Mouse (Mus musculus) spleen, adult 18-20 months (tissue): ENCODE results near the gene Nploc4.

Experiments
- DNase-seq, 2 experiments: peaks; one replicate each; pipeline ENCODE4 v3.0.0; 2022; ENCODE audit warnings: mixed read lengths in 2 of 2

Nploc4 gene

DNA sequence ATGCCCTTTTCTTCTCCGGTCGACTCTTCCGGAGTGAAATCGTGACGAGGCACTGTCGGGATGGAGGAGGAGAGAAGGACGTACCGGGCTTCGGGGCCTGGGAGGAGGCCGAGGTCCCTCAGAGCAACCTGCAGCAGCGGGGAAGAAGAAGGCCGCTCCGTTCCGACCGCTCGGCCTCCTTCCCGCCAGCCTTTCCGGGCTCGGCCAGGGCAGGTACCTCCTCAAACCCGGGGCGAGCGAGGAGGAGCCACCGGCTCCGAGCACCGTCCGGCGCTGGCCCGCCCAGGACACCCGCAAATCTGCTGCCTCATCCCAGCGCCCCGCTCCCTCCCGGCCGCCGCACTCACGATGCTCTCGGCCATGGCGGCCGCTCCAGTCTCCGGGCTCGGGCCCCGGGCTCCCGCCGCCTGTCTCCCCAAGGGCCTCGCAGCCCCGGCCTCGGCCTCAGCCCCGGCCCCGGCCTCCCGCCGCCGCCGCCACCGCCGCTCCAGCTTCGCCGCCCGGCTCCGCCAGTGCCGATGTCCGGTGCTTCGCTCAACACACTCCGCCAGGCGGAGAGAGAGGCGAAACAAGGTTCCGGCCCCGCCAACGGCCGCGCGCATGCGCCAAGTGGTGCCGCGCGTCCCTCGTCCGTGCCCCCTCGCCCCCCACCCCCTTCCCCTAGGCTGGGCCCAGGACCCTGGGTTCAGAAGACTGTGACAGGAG, at the start of gene Nploc4:
TSS of gene Nploc4 (minus strand) at position 557 of the 705 bp plus-strand sequence.
- peak; percentile 74 to 87 for DNase-seq

GRCm38 (mm10) chr11:120485251-120485650, 47.7 kb upstream of the Nploc4 start:
- DNase-seq: no peak

DNA sequence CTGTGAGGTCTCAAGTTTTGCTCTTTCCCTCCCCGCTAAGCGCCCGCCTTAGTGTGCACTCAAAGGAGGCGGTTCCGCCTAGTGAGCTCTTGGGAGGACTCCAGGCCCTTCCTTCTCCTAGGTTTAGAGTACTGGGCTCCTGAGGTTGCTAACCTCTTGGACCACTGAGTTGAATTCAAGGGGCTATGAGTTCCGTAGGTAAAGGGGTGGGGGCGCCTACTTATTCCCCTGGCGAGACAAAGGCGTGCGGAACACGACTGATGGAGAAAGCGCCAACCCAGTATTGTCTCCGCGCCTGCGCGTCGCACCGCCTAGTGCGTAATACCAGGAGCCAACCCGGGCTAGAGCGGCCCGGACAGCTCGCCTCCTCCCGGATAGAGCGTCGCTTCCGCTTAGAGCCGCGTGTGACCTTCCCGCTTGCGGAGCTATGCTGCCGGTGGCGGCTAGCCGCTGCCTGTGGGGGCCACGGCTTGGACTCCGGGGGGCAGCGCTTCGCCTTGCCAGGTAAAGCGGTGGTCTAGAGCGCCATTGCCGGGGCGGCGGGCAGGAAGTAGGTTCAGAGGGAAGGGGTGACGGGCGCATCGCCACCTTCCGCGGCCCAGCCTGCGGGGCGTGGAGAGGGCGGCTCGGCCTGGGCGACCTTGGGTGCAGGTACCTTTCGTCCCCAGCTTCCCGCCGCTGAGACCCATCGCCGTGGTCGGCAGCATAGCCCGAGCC, 46.9 kb upstream of the Nploc4 start, which contains the start of gene Mrpl12:
TSS of gene Mrpl12 (plus strand) at position 349 of the 717 bp plus-strand sequence.
- DNase-seq: peak; percentile 76 to 82

GRCm38 (mm10) chr11:120483448-120483934, 46.0 kb upstream of the Nploc4 start:
- DNase-seq: no peak

DNA sequence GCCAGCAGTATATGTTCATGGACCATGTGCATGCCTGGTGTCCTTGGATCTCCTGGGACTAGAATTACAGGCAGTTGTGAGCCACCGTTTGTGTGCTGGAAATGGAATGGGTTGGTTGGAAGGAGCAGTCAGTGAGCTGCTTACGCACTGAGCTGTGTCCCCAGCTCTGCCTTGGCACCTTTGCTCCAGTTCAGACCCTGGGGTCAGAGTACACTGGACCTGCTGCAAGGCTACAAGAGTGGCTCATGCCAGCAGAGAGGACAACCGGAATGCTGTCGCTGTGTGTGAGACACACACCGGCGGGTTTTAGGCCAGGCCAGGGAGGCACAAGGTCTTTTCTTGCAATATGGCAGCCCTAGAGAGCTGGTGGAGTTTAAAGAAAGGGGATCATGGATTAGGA, 34.5 kb upstream of the Nploc4 start:
- no peak for DNase-seq

GRCm38 (mm10) chr11:120467736-120468092, 30.2 kb upstream of the Nploc4 start:
- no peak for DNase-seq

DNA sequence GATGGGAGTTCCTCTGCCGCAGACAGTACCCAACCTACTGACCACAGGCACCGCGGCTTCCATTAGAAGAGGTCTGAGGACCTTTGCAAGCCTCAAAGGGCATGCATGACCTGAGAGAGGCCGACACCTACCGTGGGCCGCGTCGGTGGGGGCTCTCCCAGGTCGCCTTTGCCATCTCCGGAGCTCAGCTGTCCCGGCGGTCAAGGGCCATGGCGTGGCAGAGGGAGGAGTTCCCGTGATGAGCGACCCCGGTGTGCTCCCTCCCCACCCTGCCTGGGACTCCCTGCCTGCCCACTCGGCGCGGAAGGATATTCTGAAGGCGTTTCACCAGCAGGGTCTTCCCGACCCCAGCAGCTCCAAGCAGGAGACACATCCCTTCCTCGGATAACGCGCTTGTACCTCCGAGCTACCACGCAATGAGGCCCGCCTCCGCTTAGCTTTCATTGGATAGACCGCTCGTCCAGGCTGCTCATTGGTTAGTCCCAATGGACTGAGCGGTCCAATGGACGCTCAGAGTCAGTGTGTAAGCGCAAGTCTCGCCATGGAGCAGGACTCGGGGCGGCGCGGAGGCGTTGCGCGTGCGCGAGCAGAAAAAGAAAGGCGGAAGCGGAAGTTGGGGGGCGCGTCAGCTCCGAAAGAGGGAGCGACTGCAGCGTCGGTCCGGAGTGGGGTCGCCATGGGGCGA, 29.7 kb upstream of the Nploc4 start, which contains the start of gene Arl16:
TSS of gene Arl16 (minus strand) at position 557 of the 685 bp plus-strand sequence.
- peak; percentile 90 for DNase-seq

GRCm38 (mm10) chr11:120465521-120465920, 28.0 kb upstream of the Nploc4 start:
- no peak for DNase-seq

DNA sequence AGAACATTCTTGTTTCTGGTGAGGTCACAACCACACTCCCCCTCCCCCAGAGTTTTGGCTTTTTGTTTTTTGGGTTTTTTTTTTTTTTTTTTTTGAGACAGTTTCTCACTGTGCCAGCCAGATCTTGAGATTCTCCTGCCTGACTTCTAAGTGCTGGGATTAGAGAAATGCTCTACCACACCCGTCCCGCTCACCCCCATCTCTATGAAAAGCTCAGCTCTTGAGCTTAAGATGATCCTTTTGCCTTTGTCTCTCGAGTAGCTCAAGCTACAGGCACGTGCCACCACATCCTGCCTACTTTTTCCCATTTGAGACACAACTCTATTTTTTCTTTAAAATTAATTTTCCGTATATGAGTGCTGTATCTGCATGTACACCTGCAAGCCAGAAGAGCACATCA, 26.9 kb upstream of the Nploc4 start:
- no peak for DNase-seq

DNA sequence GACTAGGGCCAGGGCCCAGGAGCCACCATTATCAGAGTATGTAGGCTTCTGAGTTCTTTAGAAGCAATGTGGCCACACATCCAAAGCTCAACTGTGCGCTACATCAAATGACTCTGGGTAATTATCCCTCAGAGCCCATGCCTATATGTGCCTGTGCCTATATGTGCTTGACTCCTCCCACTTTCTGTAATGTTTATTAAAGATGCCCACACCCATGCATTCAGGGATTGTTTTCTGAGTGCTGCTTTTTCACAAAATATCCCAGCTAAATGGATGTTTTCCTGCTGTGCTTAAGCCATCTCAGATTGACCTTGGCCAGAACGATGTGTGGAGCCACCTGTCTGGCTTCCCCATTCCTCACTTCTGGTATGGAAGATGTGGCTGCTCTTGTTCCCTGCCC, 26.0 kb upstream of the Nploc4 start:
- DNase-seq: no peak

DNA sequence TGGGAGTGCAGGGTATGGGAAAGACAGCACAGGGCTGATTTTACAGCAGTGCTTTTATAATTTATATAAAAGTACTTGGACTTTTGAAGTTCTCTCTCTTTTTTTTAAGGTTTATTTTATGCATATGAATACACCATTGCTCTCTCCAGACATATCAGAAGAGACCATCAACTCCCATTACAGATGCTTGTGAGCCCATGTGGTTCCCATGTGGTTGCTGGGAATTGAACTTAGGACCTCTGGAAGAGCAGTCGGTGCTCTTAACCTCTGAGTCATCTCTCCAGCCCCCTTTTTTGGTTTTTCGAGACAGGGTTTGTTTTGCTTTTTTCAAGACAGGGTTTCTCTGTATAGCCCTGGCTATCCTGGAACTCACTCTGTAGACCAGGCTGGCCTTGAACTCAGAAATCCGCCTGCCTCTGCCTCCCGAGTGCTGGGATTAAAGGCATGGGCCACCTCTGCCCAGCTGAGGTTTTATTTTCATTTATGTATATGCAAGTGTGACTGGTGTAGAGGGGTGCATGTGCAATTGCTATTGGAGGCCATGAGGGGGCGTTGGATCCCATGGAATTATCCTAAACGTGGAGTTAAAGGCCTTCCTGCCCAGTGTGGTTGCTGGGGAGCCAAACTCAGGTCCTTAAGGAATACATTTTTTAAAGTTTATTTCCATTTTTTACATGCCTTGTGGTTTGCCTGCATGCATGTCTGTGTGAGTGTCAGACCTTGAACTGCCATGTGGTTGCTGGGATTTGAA, 21.5 kb upstream of the Nploc4 start:
- DNase-seq: no peak

- peak; percentile 52 to 71 for DNase-seq
Observed at GRCm38 (mm10) chr11:120457772-120458751, 20.6 kb upstream of the Nploc4 start, which contains the start of the genes Oxld1 and Ccdc137. Oxld1 (minus strand) TSS chr11:120458068. Ccdc137 (plus strand) TSS chr11:120458115.

GRCm38 (mm10) chr11:120457370-120457769, 19.9 kb upstream of the Nploc4 start:
- DNase-seq: no peak

- DNase-seq: no peak
Observed at GRCm38 (mm10) chr11:120455413-120455812, 17.9 kb upstream of the Nploc4 start.

- DNase-seq: no peak
Observed at GRCm38 (mm10) chr11:120454965-120455364, 17.5 kb upstream of the Nploc4 start.

DNA sequence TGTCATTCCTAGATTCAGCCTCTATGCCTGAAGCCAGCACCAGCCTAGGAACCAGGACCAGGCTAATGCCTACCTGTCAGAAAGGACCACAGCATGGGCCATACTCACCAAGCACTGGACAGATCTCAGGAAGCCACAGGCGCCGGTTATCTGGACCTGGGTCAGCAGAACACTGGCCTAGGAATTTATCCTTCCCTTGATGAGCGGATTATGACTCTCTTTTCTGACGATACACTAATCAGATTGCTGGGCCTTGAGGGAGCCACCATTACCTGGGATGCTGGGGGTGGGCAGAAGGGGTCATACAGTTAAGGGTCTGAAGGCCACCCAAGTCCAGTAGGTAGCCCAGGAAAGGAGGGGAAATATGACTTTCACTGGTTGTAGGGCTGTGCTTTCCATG, 15.8 kb upstream of the Nploc4 start, which contains the start of gene Pde6g:
TSS of gene Pde6g (minus strand) at position 195 of the 400 bp plus-strand sequence.
- no peak for DNase-seq

DNA sequence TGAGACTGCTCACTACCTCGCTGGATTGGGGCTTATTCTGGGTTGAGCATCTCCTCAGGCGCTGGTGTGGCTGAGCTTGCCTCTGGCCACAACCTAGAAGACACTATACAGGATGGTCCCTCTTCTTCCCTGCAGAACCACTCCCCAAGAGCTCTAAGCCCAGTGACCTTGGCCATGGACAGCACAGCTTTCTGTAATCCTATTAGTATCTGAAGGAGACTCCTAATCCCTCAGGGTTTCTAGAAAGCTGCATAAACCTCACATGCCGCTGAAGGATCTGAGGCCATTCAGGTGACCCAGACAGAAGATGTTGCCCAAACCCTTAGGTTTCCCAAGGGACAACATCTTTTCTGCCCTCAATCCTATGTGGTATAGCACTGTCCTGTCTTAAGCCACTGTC, 14.7 kb upstream of the Nploc4 start:
- DNase-seq: no peak

DNA sequence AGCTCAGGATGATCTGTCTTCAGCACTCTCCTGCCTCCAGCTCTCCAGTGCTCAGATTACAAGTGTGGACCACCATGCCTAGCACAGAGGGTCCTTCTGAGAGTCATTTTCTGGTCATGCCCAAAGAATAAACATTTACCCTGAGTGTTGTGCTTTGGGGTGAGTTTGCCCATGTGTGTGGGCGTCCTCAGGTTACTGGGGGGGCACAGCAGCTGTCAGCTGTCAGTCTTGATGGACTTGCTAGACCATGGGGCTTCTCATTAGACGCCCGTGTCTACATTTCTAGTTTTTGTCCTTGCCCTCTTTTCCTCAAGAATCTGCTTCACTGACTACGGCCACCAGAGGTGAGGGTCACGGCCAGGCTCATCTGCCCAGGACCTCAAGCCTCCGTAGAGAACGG, 9.7 kb upstream of the Nploc4 start:
- DNase-seq: no peak

DNA sequence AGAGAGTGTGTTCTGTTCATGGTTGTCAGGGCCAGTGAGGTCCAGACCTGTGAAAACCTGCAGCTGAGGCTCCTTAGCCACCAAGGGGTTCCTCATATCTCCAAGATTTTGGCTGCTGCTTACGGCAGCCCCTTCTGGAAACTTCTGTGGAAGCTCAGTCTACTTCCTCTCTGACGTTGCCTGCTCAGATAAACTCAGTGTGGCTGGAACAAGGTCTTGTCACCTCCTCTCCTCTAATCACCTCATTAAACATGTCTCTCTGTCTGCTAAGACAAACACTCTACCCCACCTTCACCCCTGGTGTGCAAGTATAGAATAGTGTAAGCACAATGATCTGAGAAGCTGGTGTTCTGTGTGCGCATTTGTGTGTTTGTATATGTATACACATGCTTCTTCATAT, 8.0 kb upstream of the Nploc4 start:
- DNase-seq: no peak

DNA sequence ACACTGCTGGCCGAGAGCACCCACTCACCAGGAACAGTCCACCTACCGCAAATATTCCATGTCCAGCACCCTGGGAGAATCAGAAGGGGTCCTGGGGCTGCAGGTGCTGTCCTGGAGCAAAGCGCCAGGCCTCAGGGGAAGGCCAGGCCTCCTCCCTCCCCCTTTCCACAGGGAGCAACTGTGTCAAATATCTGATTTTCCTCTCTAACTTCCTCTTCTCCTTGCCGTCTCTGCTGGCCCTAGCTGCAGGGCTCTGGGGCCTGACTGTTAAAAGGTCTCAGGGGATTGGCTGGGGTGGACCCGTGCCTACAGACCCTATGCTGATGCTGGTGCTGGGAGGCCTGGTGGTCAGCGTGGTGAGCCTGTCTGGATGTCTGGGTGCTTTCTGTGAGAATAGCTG, 6.6 kb upstream of the Nploc4 start:
- no peak for DNase-seq

DNA sequence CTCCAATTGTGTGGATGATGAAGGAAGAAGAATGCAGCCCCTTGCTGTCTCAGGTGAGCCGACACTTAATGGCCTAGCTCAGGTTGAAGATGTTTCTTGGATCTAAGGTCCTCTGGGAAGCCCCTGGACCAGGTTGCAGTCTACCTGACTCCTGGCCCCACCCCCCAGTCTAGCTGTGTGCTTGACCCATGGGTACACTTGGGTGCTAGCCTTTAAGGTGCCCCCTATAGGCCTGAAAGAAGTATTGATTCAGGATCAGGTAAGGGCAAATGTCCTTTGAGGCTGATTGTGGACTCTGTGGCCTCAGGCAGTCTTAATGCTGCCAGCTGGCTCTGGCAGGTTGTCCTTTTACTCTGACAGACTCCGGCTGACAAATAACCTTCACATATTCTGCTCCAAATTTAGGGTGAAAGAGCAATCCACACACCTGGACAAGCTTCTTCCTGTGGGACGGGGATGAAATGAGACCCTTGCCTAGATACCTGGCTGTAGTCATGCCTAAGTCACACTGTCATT, 5.3 kb upstream of the Nploc4 start:
- DNase-seq: no peak
